Mouse (Mus musculus): ENCODE data around the gene Gm20604. TPM values are rescaled to one million over a fixed set of nuclear protein-coding genes. Genes with fewer than 3 reads are reported as not detected.
A peak's percentile ranks its signal among the peaks of the same experiment; 100 is the strongest.

Gm20604 gene
- polyA plus RNA-seq (2015; fragmentation: Nextera tagmentation; extraction: Ambion mirVana): 22.8 and 26.5 TPM in 2 replicates

GRCm38 (mm10) chr12:102758403-102758756 is at the start of gene Gm20604:
TSS of gene Gm20604 (minus strand) at chr12:102758672.
- Histone ChIP-seq H3K9me3 (ENCODE audit: control insufficient read depth, low read length) (no peaks in the 10 kb centered on the region), H3K4me2 (ENCODE audit: low read depth, low read length) (peak within 1 kb of the TSS; percentile 83), H3K9ac (ENCODE audit: low read length) (peak within 1 kb of the TSS; percentile 73), H3K36me3 (ENCODE audit: control insufficient read depth, insufficient read depth, low read length) (0 out of 2 replicates have a peak, but pooled peaks cover 2% of the 10 kb centered on the region), H3K4me3 (ENCODE audit: low read length) (peak within 1 kb of the TSS; percentile 70), H3K4me1 (replicated peaks; ENCODE audit: control insufficient read depth, insufficient read depth, low read length) (peaks cover 16% of the 10 kb centered on the region), H3K27ac (ENCODE audit: low read length) (peak within 1 kb of the TSS; percentile 95), H3K27me3 (ENCODE audit: control insufficient read depth, insufficient read depth, low read depth, low read length) (no peaks in the 10 kb centered on the region)
- WGBS: under 1% methylated on average over 10 of the region's 10 CpGs
- ATAC-seq (ENCODE audit: low read depth): no peak

- H3K4me2 ChIP-seq (ENCODE audit: low read depth, low read length): no peak overlapping the region
- no peak overlapping the region for H3K4me3 ChIP-seq (ENCODE audit: low read length)
- 86% methylated on average over 2 of the region's 2 CpGs for WGBS
- no peak overlapping the region for H3K9ac ChIP-seq (ENCODE audit: low read length)
- ATAC-seq (ENCODE audit: low read depth): no peak
- no peaks in the 10 kb centered on the region for H3K4me1 ChIP-seq (replicated peaks; ENCODE audit: control insufficient read depth, insufficient read depth, low read length)
- H3K36me3 ChIP-seq (ENCODE audit: control insufficient read depth, insufficient read depth, low read length): peaks cover 2% of the 10 kb centered on the region; the same call in 1 of the 2 replicates
- H3K27ac ChIP-seq (ENCODE audit: low read length): no peak overlapping the region
- H3K9me3 ChIP-seq (ENCODE audit: control insufficient read depth, low read length): no peaks in the 10 kb centered on the region
- H3K27me3 ChIP-seq (ENCODE audit: control insufficient read depth, insufficient read depth, low read depth, low read length): no peaks in the 10 kb centered on the region
These were observed 41.1 kb upstream of the Gm20604 start for GRCm38 (mm10) chr12:102799528-102799927.

- Histone ChIP-seq H3K4me1 (replicated peaks; ENCODE audit: control insufficient read depth, insufficient read depth, low read length) (no peaks in the 10 kb centered on the region), H3K9me3 (ENCODE audit: control insufficient read depth, low read length) (no peaks in the 10 kb centered on the region), H3K36me3 (ENCODE audit: control insufficient read depth, insufficient read depth, low read length) (peaks cover 50% of the 10 kb centered on the region), H3K27me3 (ENCODE audit: control insufficient read depth, insufficient read depth, low read depth, low read length) (no peaks in the 10 kb centered on the region), H3K9ac (ENCODE audit: low read length) (no peak overlapping the region), H3K4me3 (ENCODE audit: low read length) (no peak overlapping the region), H3K27ac (ENCODE audit: low read length) (no peak overlapping the region), H3K4me2 (ENCODE audit: low read depth, low read length) (no peak overlapping the region)
- no peak for ATAC-seq (ENCODE audit: low read depth)
- WGBS: 80% methylated on average over 7 of the region's 7 CpGs
These were observed 29.5 kb upstream of the Gm20604 start for GRCm38 (mm10) chr12:102787927-102788326.

GRCm38 (mm10) chr12:102785593-102785985 is 27.1 kb upstream of the Gm20604 start:
- WGBS: 89% methylated on average over 5 of the region's 5 CpGs
- no peaks in the 10 kb centered on the region for H3K4me1 ChIP-seq (replicated peaks; ENCODE audit: control insufficient read depth, insufficient read depth, low read length)
- no peak overlapping the region for H3K9ac ChIP-seq (ENCODE audit: low read length)
- no peaks in the 10 kb centered on the region for H3K27me3 ChIP-seq (ENCODE audit: control insufficient read depth, insufficient read depth, low read depth, low read length)
- H3K4me2 ChIP-seq (ENCODE audit: low read depth, low read length): no peak overlapping the region
- peaks cover 37% of the 10 kb centered on the region for H3K36me3 ChIP-seq (ENCODE audit: control insufficient read depth, insufficient read depth, low read length)
- ATAC-seq (ENCODE audit: low read depth): no peak
- H3K27ac ChIP-seq (ENCODE audit: low read length): no peak overlapping the region
- H3K4me3 ChIP-seq (ENCODE audit: low read length): no peak overlapping the region
- H3K9me3 ChIP-seq (ENCODE audit: control insufficient read depth, low read length): no peaks in the 10 kb centered on the region

- no peaks in the 10 kb centered on the region for H3K27me3 ChIP-seq (ENCODE audit: control insufficient read depth, insufficient read depth, low read depth, low read length)
- no peaks in the 10 kb centered on the region for H3K9me3 ChIP-seq (ENCODE audit: control insufficient read depth, low read length)
- H3K27ac ChIP-seq (ENCODE audit: low read length): no peak overlapping the region
- 86% methylated on average over 19 of the region's 19 CpGs for WGBS
- H3K4me3 ChIP-seq (ENCODE audit: low read length): no peak overlapping the region
- no peaks in the 10 kb centered on the region for H3K4me1 ChIP-seq (replicated peaks; ENCODE audit: control insufficient read depth, insufficient read depth, low read length)
- peaks cover 32% of the 10 kb centered on the region for H3K36me3 ChIP-seq (ENCODE audit: control insufficient read depth, insufficient read depth, low read length)
- ATAC-seq (ENCODE audit: low read depth): no peak
- no peak overlapping the region for H3K4me2 ChIP-seq (ENCODE audit: low read depth, low read length)
- H3K9ac ChIP-seq (ENCODE audit: low read length): no peak overlapping the region
These were observed 26.6 kb upstream of the Gm20604 start for GRCm38 (mm10) chr12:102784899-102785592.

DNA sequence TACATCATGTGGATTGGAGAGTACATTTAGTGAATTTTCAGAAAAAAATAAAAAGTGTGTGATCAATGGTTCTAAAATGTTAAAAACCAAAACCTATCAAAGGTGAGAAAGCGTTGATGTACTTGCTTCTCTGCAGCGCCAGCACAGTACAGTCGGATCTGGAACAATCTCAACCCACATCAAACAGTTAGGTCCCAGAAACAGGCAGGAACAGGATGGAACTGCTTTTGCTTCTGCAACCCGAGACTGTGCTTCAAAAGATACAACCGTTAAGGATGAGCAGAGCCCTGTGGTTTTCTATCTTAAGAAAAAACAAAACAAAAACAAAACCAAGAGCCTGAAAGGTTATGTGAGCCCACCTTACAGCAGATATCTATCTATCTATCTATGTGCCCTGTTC is 24.4 kb upstream of the Gm20604 start:
- no peaks in the 10 kb centered on the region for H3K27me3 ChIP-seq (ENCODE audit: control insufficient read depth, insufficient read depth, low read depth, low read length)
- ATAC-seq (ENCODE audit: low read depth): no peak
- H3K4me1 ChIP-seq (replicated peaks; ENCODE audit: control insufficient read depth, insufficient read depth, low read length): no peaks in the 10 kb centered on the region
- no peak overlapping the region for H3K9ac ChIP-seq (ENCODE audit: low read length)
- H3K9me3 ChIP-seq (ENCODE audit: control insufficient read depth, low read length): no peaks in the 10 kb centered on the region
- no peak overlapping the region for H3K27ac ChIP-seq (ENCODE audit: low read length)
- H3K4me3 ChIP-seq (ENCODE audit: low read length): no peak overlapping the region
- peaks cover 21% of the 10 kb centered on the region for H3K36me3 ChIP-seq (ENCODE audit: control insufficient read depth, insufficient read depth, low read length)
- WGBS: 87% methylated on average over 5 of the region's 5 CpGs
- no peak overlapping the region for H3K4me2 ChIP-seq (ENCODE audit: low read depth, low read length)

GRCm38 (mm10) chr12:102779452-102779851 is 21.0 kb upstream of the Gm20604 start:
- H3K4me1 ChIP-seq (replicated peaks; ENCODE audit: control insufficient read depth, insufficient read depth, low read length): no peaks in the 10 kb centered on the region
- no peak overlapping the region for H3K4me3 ChIP-seq (ENCODE audit: low read length)
- no peak overlapping the region for H3K27ac ChIP-seq (ENCODE audit: low read length)
- no peaks in the 10 kb centered on the region for H3K9me3 ChIP-seq (ENCODE audit: control insufficient read depth, low read length)
- peak; percentile 23; the same call in 1 of the 2 replicates for ATAC-seq (ENCODE audit: low read depth)
- H3K4me2 ChIP-seq (ENCODE audit: low read depth, low read length): no peak overlapping the region
- H3K27me3 ChIP-seq (ENCODE audit: control insufficient read depth, insufficient read depth, low read depth, low read length): no peaks in the 10 kb centered on the region
- H3K36me3 ChIP-seq (ENCODE audit: control insufficient read depth, insufficient read depth, low read length): peaks cover 8% of the 10 kb centered on the region; the same call in 1 of the 2 replicates
- WGBS: 44% methylated on average over 3 of the region's 3 CpGs
- H3K9ac ChIP-seq (ENCODE audit: low read length): no peak overlapping the region

DNA sequence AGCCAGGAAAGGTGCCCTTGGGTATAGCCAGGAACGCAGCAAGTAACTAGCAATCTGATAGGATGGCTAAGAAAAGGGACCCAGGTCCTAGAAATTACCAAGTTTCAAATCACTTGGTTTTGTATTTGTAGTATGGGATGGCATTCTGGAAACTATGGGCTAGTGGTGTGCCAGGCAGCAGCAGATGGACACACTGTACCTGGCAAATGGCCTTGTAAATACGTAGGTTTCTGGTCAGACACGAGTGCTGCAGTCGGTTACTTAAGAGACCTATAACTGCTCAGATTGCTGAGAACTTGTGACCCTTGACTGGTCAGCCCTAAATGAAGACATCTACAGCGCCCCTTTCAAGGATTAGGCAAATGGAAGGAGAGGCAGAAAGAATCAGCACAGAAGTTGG is 19.7 kb upstream of the Gm20604 start:
- WGBS: 85% methylated on average over 5 of the region's 5 CpGs

GRCm38 (mm10) chr12:102776035-102776434 is 17.6 kb upstream of the Gm20604 start:
- H3K4me2 ChIP-seq (ENCODE audit: low read depth, low read length): no peak overlapping the region
- no peak overlapping the region for H3K9ac ChIP-seq (ENCODE audit: low read length)
- ATAC-seq (ENCODE audit: low read depth): no peak
- no peak overlapping the region for H3K27ac ChIP-seq (ENCODE audit: low read length)
- H3K4me1 ChIP-seq (replicated peaks; ENCODE audit: control insufficient read depth, insufficient read depth, low read length): no peaks in the 10 kb centered on the region
- no peaks in the 10 kb centered on the region for H3K9me3 ChIP-seq (ENCODE audit: control insufficient read depth, low read length)
- H3K27me3 ChIP-seq (ENCODE audit: control insufficient read depth, insufficient read depth, low read depth, low read length): no peaks in the 10 kb centered on the region
- WGBS: 94% methylated on average over 14 of the region's 14 CpGs
- no peak overlapping the region for H3K4me3 ChIP-seq (ENCODE audit: low read length)
- peaks cover 19% of the 10 kb centered on the region for H3K36me3 ChIP-seq (ENCODE audit: control insufficient read depth, insufficient read depth, low read length)

More for the DNA sequence above, 19.7 kb upstream of the Gm20604 start:
- Histone ChIP-seq H3K36me3 (ENCODE audit: control insufficient read depth, insufficient read depth, low read length) (peaks cover 8% of the 10 kb centered on the region; the same call in 1 of the 2 replicates), H3K4me1 (replicated peaks; ENCODE audit: control insufficient read depth, insufficient read depth, low read length) (no peaks in the 10 kb centered on the region), H3K9ac (ENCODE audit: low read length) (no peak overlapping the region), H3K27me3 (ENCODE audit: control insufficient read depth, insufficient read depth, low read depth, low read length) (no peaks in the 10 kb centered on the region), H3K27ac (ENCODE audit: low read length) (no peak overlapping the region), H3K4me2 (ENCODE audit: low read depth, low read length) (no peak overlapping the region), H3K9me3 (ENCODE audit: control insufficient read depth, low read length) (no peaks in the 10 kb centered on the region), H3K4me3 (ENCODE audit: low read length) (no peak overlapping the region)
- no peak for ATAC-seq (ENCODE audit: low read depth)

All from lung, embryonic 16.5 days (tissue).